8 mouse cellular contexts compared by ENCODE assay signal in the genomic region with DNA sequence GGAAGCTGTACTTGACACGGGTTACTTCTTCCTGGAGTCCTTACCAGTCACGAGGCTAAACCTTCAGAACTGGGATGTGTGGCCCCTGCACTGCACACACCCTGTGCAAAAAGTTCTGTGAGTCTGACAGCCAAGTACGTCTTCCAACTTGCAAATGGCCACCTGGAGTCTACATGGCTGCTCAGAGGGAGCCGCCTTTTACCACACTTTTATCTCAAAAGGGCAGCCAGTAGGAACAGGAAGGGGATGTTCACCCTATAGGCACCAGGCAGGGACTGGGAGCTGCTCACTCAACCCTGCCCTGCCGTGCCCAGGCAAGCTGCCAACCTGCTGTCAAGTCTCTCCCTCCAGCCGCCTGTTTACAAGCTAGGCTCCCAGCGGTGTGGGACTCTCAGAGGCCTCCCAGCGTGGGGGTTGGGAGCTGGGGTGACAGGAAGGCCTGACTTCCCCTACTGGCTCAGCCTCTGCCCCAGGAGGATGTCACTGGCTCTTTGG. TPM values are rescaled to one million over a fixed set of nuclear protein-coding genes. Genes with fewer than 3 reads are reported as not detected.
DNase-seq lines count a peak whose midpoint lies in the region; ATAC-seq and TF ChIP-seq lines count a peak whose summit lies in the region.

A gene (minus strand): TSS at position 171 of the 495 bp plus-strand sequence.

- peak within 1 kb of the TSS; percentile 76 for H3K4me2 ChIP-seq in forebrain, embryonic 14.5 days (ENCODE audit: low read length)
- peak within 1 kb of the TSS; percentile 97 for H3K4me2 ChIP-seq in liver, embryonic 15.5 days
- H3K4me2 ChIP-seq in neural tube, embryonic 13.5 days: peak within 1 kb of the TSS; percentile 64

- DNase-seq in c-Kit-positive CD71-negative TER-119-negative erythroid progenitor cells, embryonic 14.5 days (ENCODE audit: low read depth): peak; percentile 83
- DNase-seq in forebrain, embryonic 14.5 days (ENCODE audit: low spot score): peak; percentile 94
- DNase-seq in heart, postnatal 10 days: peak; percentile 97
- DNase-seq in kidney, postnatal 4 days: peak; percentile 97 to 99
- peak; percentile 85 for DNase-seq in testis, postnatal 14 days (ENCODE audit: low spot score)

- H3K27ac ChIP-seq in forebrain, embryonic 14.5 days (ENCODE audit: low read depth, low read length): peak within 1 kb of the TSS; percentile 98
- peak within 1 kb of the TSS; percentile 100 for H3K27ac ChIP-seq in liver, embryonic 15.5 days (replicated peaks)
- H3K27ac ChIP-seq in neural tube, embryonic 13.5 days (replicated peaks): peak within 1 kb of the TSS; percentile 97

- peak within 1 kb of the TSS; percentile 77 for H3K9ac ChIP-seq in forebrain, embryonic 14.5 days (ENCODE audit: low read length)
- peak within 1 kb of the TSS; percentile 77 for H3K9ac ChIP-seq in liver, embryonic 15.5 days
- peak within 1 kb of the TSS; percentile 84 for H3K9ac ChIP-seq in neural tube, embryonic 13.5 days

- peak within 1 kb of the TSS; percentile 85 for H3K4me3 ChIP-seq in E14TG2a.4 (replicated peaks; ENCODE audit: low read length)
- H3K4me3 ChIP-seq in forebrain, embryonic 14.5 days (ENCODE audit: low read depth, low read length): peak within 1 kb of the TSS; percentile 88
- H3K4me3 ChIP-seq in liver, embryonic 15.5 days (replicated peaks): peak within 1 kb of the TSS; percentile 90
- H3K4me3 ChIP-seq in neural tube, embryonic 13.5 days: peak within 1 kb of the TSS; percentile 99

- H3K27me3 ChIP-seq in E14TG2a.4 (ENCODE audit: insufficient read depth, low read length): no peaks in the 10 kb centered on the region
- no peaks in the 10 kb centered on the region for H3K27me3 ChIP-seq in forebrain, embryonic 14.5 days (replicated peaks; ENCODE audit: control insufficient read depth, insufficient read depth, low read length)
- H3K27me3 ChIP-seq in liver, embryonic 15.5 days: no peaks in the 10 kb centered on the region
- no peaks in the 10 kb centered on the region for H3K27me3 ChIP-seq in neural tube, embryonic 13.5 days

- TF ChIP-seq CTCF in E14TG2a.4 (conservative IDR thresholded peaks at IDR 0.05; ENCODE audit: low read length): no peak

- 11% methylated on average over 8 of the region's 8 CpGs for WGBS in forebrain, embryonic 14.5 days
- under 1% methylated on average over 8 of the region's 8 CpGs for WGBS in liver, embryonic 15.5 days (ENCODE audit: insufficient replicate concordance)
- WGBS in neural tube, embryonic 13.5 days: 22% methylated on average over 8 of the region's 8 CpGs

- ATAC-seq in forebrain, embryonic 14.5 days: peak; percentile 40
- ATAC-seq in liver, embryonic 15.5 days (ENCODE audit: insufficient read depth): peak; percentile 66
- ATAC-seq in neural tube, embryonic 13.5 days (ENCODE audit: low read depth): 0 out of 2 replicates have a peak, but pooled peaks have one; percentile 1

- peaks cover 23% of the 10 kb centered on the region for H3K36me3 ChIP-seq in E14TG2a.4 (ENCODE audit: insufficient read depth, low read length)
- 0 out of 2 replicates have a peak, but pooled peaks cover 7% of the 10 kb centered on the region for H3K36me3 ChIP-seq in forebrain, embryonic 14.5 days (ENCODE audit: control insufficient read depth, insufficient read depth, low read length)
- H3K36me3 ChIP-seq in liver, embryonic 15.5 days (replicated peaks): peaks cover 14% of the 10 kb centered on the region
- 0 out of 2 replicates have a peak, but pooled peaks cover 2% of the 10 kb centered on the region for H3K36me3 ChIP-seq in neural tube, embryonic 13.5 days

- H3K4me1 ChIP-seq in E14TG2a.4 (replicated peaks; ENCODE audit: low read depth, low read length): peaks cover 64% of the 10 kb centered on the region
- peaks cover 48% of the 10 kb centered on the region for H3K4me1 ChIP-seq in forebrain, embryonic 14.5 days (ENCODE audit: control insufficient read depth, insufficient read depth, low read length)
- H3K4me1 ChIP-seq in liver, embryonic 15.5 days (replicated peaks): peaks cover 69% of the 10 kb centered on the region
- H3K4me1 ChIP-seq in neural tube, embryonic 13.5 days (replicated peaks): peaks cover 61% of the 10 kb centered on the region

- H3K9me3 ChIP-seq in E14TG2a.4 (ENCODE audit: low read length): no peaks in the 10 kb centered on the region
- no peaks in the 10 kb centered on the region for H3K9me3 ChIP-seq in forebrain, embryonic 14.5 days (replicated peaks; ENCODE audit: control insufficient read depth, low read length)
- no peaks in the 10 kb centered on the region for H3K9me3 ChIP-seq in liver, embryonic 15.5 days (replicated peaks)
- H3K9me3 ChIP-seq in neural tube, embryonic 13.5 days: no peaks in the 10 kb centered on the region

- intact Hi-C loops in heart, postnatal 10 days (cut with DNase I): no loop called here

RNA-seq across cellular contexts. Expression of the gene that starts here (rescaled TPM):
- 43.1 and 49.1 TPM in 2 replicates for polyA plus RNA-seq in forebrain, embryonic 14.5 days (2014; fragmentation: Nextera tagmentation; extraction: Ambion mirVana)
- total RNA-seq in heart, postnatal 10 days (2021): 100 to 1,000 TPM; 143 to 159 TPM
- 74.9 and 84.6 TPM in 2 replicates for polyA plus RNA-seq in liver, embryonic 15.5 days (2015; fragmentation: Nextera tagmentation; extraction: Ambion mirVana)
- polyA plus RNA-seq in neural tube, embryonic 13.5 days (2015; fragmentation: Nextera tagmentation; extraction: Ambion mirVana): 61.4 and 63.4 TPM in 2 replicates

Comparison
In these comparisons a context has a peak if more than half of its experiments do, and no peak if none do; other contexts are left out.
1. Peak in every context shown above with its lines: DNase-seq, ATAC-seq, H3K4me3 ChIP-seq and H3K27ac ChIP-seq.
2. ATAC-seq: peak in every context shown above with its lines; median percentile 66 in liver, embryonic 15.5 days; 40 in forebrain, embryonic 14.5 days; 1 in neural tube, embryonic 13.5 days.